Mouse (Mus musculus) lung, adult 2 months (tissue): Measurements from ENCODE around the gene Gm11562.

Experiments
- CTCF ChIP-seq: fragments of 200-500 bp; IDR thresholded peaks from 2 replicates; pipeline ENCODE4 v1.5.1; 2011; ENCODE audit warnings: mild to moderate bottlenecking, low read length, control low read depth; ENCODE audit not compliant: insufficient read depth
- POLR2A ChIP-seq: fragments of 200-500 bp; IDR thresholded peaks from 2 replicates; pipeline ENCODE4 v1.6.1; 2011; ENCODE audit warnings: low read depth, mild to moderate bottlenecking, control low read depth, low read length, borderline replicate concordance; ENCODE audit errors: extremely low read depth

DNA sequence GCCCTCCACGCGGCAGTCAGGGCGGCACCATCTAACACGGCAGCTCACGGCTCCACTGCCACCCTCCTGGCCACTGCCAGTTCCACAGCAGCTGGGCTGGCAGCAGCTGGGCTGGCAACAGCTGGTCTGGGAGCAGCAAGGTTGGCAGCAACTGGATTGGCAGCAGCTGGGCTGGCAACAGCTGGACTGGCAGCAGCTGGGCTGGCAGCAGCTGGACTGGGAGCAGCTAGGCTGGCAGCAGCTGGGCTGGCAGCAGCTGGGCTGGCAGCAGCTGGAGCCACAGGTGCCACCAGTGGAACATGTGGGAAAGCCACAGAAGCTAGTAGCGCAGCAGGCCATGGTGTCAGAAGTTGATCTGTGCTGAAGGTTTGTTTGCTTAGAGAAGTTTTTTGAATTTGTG is 29.3 kb downstream of the Gm11562 start, which contains the start of gene Krtap1-3:
- no peak for TF ChIP-seq CTCF
- no peak for TF ChIP-seq POLR2A
